Mouse (Mus musculus) C2C12 (cell line): ENCODE measurements at regions not wholly inside any gene's neighbourhood (a gene's known extent, or its start where the extent isn't known, plus 50 kb on each side); places are given as distances from the start of the nearest gene placed in this dataset.

Experiments
- CEBPB ChIP-seq: IDR thresholded peaks from one replicate; pipeline ENCODE4 v1.6.1; 2011; ENCODE audit warnings: low read depth, mild to moderate bottlenecking, control low read depth, moderate library complexity
- CTCF ChIP-seq: IDR thresholded peaks from one replicate; pipeline ENCODE4 v1.5.1; 2011; ENCODE audit not compliant: control insufficient read depth, insufficient read depth, insufficient read length
- FOSL1 ChIP-seq: IDR thresholded peaks from one replicate; pipeline ENCODE4 v1.8.0; 2011; ENCODE audit warnings: mild to moderate bottlenecking, low read length; ENCODE audit not compliant: poor library complexity, insufficient read depth, severe bottlenecking
- MAX ChIP-seq: IDR thresholded peaks from one replicate; pipeline ENCODE4 v1.6.1; 2011; ENCODE audit warnings: mild to moderate bottlenecking, control low read depth
- MYOD1 ChIP-seq: IDR thresholded peaks from one replicate; pipeline ENCODE4 v1.6.1; 2011; ENCODE audit warnings: low read depth; ENCODE audit not compliant: control insufficient read depth, insufficient read length
- MYOG ChIP-seq: IDR thresholded peaks from one replicate; pipeline ENCODE4 v1.6.1; 2011; ENCODE audit not compliant: control insufficient read depth, insufficient read length; ENCODE audit errors: extremely low read depth
- USF1 ChIP-seq: IDR thresholded peaks from one replicate; pipeline ENCODE4 v1.6.1; 2011; ENCODE audit warnings: low read depth, mild to moderate bottlenecking, control low read depth, moderate library complexity

GRCm38 (mm10) chr6:118314941-118315687 is 104.2 kb downstream of the Bms1 start:
- no peak for TF ChIP-seq CTCF
- TF ChIP-seq MAX, result no peak
- TF ChIP-seq MYOD1, result no peak
- no peak for TF ChIP-seq FOSL1
- TF ChIP-seq MYOG, result no peak
- no peak for TF ChIP-seq USF1
- TF ChIP-seq CEBPB, result no peak
